Mouse (Mus musculus) erythroblast, embryonic 14.5 days (primary cell): ENCODE results near the gene Ubap2.

Source experiments
- GATA1 ChIP-seq: IDR thresholded peaks from 2 replicates; pipeline ENCODE4 v1.6.1; 2012; ENCODE audit warnings: low read length, inconsistent platforms, mixed read lengths
- TAL1 ChIP-seq: IDR thresholded peaks from 3 replicates; pipeline ENCODE4 v1.6.1; 2012; ENCODE audit warnings: low read length, inconsistent platforms, mixed read lengths

DNA sequence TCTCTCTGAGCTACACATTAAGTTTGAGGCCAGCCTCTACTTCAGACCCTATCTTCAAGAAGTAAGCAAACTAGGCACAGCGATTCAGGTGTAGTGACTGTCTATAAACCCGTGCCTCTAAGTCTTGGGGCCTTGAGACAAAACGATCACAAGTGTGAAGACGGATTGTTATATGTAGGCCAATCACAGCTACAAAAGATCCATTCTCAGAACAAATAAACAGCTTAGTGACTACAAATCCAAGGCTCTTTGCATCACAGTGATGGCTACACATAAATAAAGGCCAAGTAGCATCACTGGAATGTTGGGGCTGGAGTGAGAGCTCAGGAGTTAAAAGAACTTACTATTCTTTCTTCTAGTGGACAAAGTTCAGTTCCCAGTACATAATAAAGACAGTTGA lies 15.9 kb downstream of the Ubap2 start:
- no peak for TF ChIP-seq TAL1
- no peak for TF ChIP-seq GATA1
